Mouse (Mus musculus) v-Abl transformed pro-B cells (cell line): Measurements from ENCODE around the gene Bmi1.

Source experiments
- in situ Hi-C, 2 experiments: fragments of 400-800 bp; cut with MboI; formaldehyde crosslinking; loops; one replicate each; pipeline ENCODE4 v1.15.1; 2025; ENCODE audit not compliant: unreplicated experiment in 2 of 2

Gene Bmi1

GRCm38 (mm10) chr2:18686386-18686785 lies 9.6 kb downstream of the Bmi1 start:
- in situ Hi-C loops = loop anchor here (25.0 kb wide), 4 partner anchors 276 to 951 kb away; partner anchors contain the start of gene Mllt10 (in 1 of the 2)

- in situ Hi-C loops = loop anchor here (25.0 kb wide), 4 partner anchors 275 to 950 kb away; partner anchors contain the start of gene Mllt10 (in 1 of the 2)
These were observed 10.2 kb downstream of the Bmi1 start for GRCm38 (mm10) chr2:18686826-18687519.

- in situ Hi-C loops = loop anchor here (25.0 kb wide), 4 partner anchors 275 to 950 kb away; partner anchors contain the start of gene Mllt10 (in 1 of the 2)
These were observed 10.9 kb downstream of the Bmi1 start for GRCm38 (mm10) chr2:18687671-18688170.

GRCm38 (mm10) chr2:18688286-18688685 lies 11.5 kb downstream of the Bmi1 start:
- in situ Hi-C loops = loop anchor here (25.0 kb wide), 4 partner anchors 274 to 949 kb away; partner anchors contain the start of gene Mllt10 (in 1 of the 2)

GRCm38 (mm10) chr2:18688708-18689063 lies 11.9 kb downstream of the Bmi1 start:
- in situ Hi-C loops = loop anchor here (25.0 kb wide), 4 partner anchors 274 to 949 kb away; partner anchors contain the start of gene Mllt10 (in 1 of the 2)

- in situ Hi-C loops = loop anchor here (25.0 kb wide), 4 partner anchors 273 to 948 kb away; partner anchors contain the start of gene Mllt10 (in 1 of the 2)
These were observed 12.5 kb downstream of the Bmi1 start for GRCm38 (mm10) chr2:18689064-18689921.

- in situ Hi-C loops = loop anchor here (5.0 to 25.0 kb wide), 6 partner anchors 77 to 947 kb away; partner anchors contain the start of genes Dnajc1 (in 1 of the 2) and Mllt10 (in 1 of the 2)
These were observed 13.4 kb downstream of the Bmi1 start for GRCm38 (mm10) chr2:18690055-18690691.

GRCm38 (mm10) chr2:18690756-18691155 lies 13.9 kb downstream of the Bmi1 start:
- in situ Hi-C loops = loop anchor here (5.0 to 25.0 kb wide), 6 partner anchors 77 to 947 kb away; partner anchors contain the start of genes Dnajc1 (in 1 of the 2) and Mllt10 (in 1 of the 2)

- in situ Hi-C loops = loop anchor here (5.0 to 25.0 kb wide), 6 partner anchors 75 to 945 kb away; partner anchors contain the start of genes Dnajc1 (in 1 of the 2) and Mllt10 (in 1 of the 2)
These were observed 15.2 kb downstream of the Bmi1 start for GRCm38 (mm10) chr2:18692031-18692430.

- in situ Hi-C loops = loop anchor here (5.0 to 25.0 kb wide), 6 partner anchors 75 to 945 kb away; partner anchors contain the start of genes Dnajc1 (in 1 of the 2) and Mllt10 (in 1 of the 2)
These were observed 15.7 kb downstream of the Bmi1 start for GRCm38 (mm10) chr2:18692548-18692947.

- in situ Hi-C loops = loop anchor here (5.0 to 25.0 kb wide), 6 partner anchors 74 to 944 kb away; partner anchors contain the start of genes Dnajc1 (in 1 of the 2) and Mllt10 (in 1 of the 2)
These were observed 16.7 kb downstream of the Bmi1 start for GRCm38 (mm10) chr2:18693491-18693870.

GRCm38 (mm10) chr2:18693871-18694610 lies 17.2 kb downstream of the Bmi1 start, which contains the start of gene Spag6:
Gene Spag6 (plus strand): TSS chr2:18694032.
- in situ Hi-C loops = loop anchor here (5.0 to 25.0 kb wide), 6 partner anchors 73 to 943 kb away; partner anchors contain the start of genes Dnajc1 (in 1 of the 2) and Mllt10 (in 1 of the 2)

- in situ Hi-C loops = loop anchor here (5.0 to 25.0 kb wide), 6 partner anchors 73 to 943 kb away; partner anchors contain the start of genes Dnajc1 (in 1 of the 2) and Mllt10 (in 1 of the 2)
These were observed 17.8 kb downstream of the Bmi1 start for GRCm38 (mm10) chr2:18694611-18694950.

GRCm38 (mm10) chr2:18695163-18695562 lies 18.3 kb downstream of the Bmi1 start:
- in situ Hi-C loops = loop anchor here (10.0 to 25.0 kb wide), 5 partner anchors 267 to 942 kb away; partner anchors contain the start of genes Dnajc1 (in 1 of the 2) and Mllt10 (in 1 of the 2)

- in situ Hi-C loops = loop anchor here (10.0 to 25.0 kb wide), 5 partner anchors 267 to 942 kb away; partner anchors contain the start of genes Dnajc1 (in 1 of the 2) and Mllt10 (in 1 of the 2)
These were observed 18.9 kb downstream of the Bmi1 start for GRCm38 (mm10) chr2:18695629-18696150.

GRCm38 (mm10) chr2:18697591-18698244 lies 20.9 kb downstream of the Bmi1 start:
- in situ Hi-C loops = loop anchor here (10.0 to 25.0 kb wide), 5 partner anchors 265 to 940 kb away; partner anchors contain the start of genes Dnajc1 (in 1 of the 2) and Mllt10 (in 1 of the 2)

- in situ Hi-C loops = loop anchor here (10.0 to 25.0 kb wide), 5 partner anchors 263 to 938 kb away; partner anchors contain the start of genes Dnajc1 (in 1 of the 2) and Mllt10 (in 1 of the 2)
These were observed 22.0 kb downstream of the Bmi1 start for GRCm38 (mm10) chr2:18698663-18699385.
